Mouse (Mus musculus): ENCODE measurements around the gene Sphk1. TPM values are rescaled to one million over a fixed set of nuclear protein-coding genes. Genes with fewer than 3 reads are reported as not detected.

Gene Sphk1
- total RNA-seq, 2 experiments from 2014 or later: 0.36 to 1.7 TPM

DNA sequence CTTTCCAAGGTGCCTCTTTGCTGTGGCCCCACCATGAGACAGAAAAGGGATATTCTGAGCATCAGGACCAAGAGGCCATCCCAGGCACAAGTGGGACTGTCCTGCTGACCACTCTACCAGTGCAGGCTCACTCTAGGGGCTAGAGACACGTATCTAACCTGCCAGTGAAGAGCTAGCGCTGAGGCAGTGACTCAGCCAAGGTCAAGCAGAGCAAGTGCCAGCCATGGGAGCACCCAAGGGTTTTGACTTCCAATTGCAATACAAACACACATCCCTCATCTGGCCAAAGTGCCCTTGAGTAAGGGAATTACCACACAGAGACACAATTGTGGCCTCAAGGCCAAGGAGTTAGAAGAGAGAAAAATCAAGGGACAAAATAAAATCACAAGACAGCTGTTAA, 44.7 kb downstream of the Sphk1 start:
- intact Hi-C loops (cut with DNase I): no loop called here
- no peak overlapping the region for H3K4me3 ChIP-seq
- peak overlapping the region; percentile 2; the same call in 1 of the 2 replicates for H3K27ac ChIP-seq
- no peak for TF ChIP-seq CTCF (IDR thresholded peaks at IDR 0.05)
- DNase-seq: no peak

DNA sequence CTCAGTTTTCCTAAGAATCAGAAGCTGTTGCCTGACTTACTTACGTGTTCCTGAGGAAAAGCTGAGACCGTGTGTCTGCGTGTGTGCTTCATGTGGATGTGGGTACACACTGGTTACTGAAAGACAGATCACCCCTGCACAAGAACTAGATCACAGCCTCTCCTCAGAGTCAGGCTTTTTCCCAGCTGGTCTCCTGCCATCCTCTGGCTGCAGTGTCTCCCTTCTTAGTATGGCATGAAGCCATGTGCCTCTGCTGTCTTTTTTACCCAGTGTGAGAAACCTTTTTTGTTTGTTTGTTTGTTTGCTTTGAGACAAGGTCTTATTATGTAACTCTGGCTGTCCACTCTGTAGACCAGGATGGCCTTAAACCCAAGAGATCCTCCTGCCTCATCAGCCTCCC, 48.6 kb downstream of the Sphk1 start:
- peak; percentile 26 for DNase-seq
- Histone ChIP-seq H3K4me3 (no peak overlapping the region), H3K27ac (no peak overlapping the region)
- intact Hi-C loops (cut with DNase I): no loop called here
- TF ChIP-seq CTCF (IDR thresholded peaks at IDR 0.05): no peak

DNA sequence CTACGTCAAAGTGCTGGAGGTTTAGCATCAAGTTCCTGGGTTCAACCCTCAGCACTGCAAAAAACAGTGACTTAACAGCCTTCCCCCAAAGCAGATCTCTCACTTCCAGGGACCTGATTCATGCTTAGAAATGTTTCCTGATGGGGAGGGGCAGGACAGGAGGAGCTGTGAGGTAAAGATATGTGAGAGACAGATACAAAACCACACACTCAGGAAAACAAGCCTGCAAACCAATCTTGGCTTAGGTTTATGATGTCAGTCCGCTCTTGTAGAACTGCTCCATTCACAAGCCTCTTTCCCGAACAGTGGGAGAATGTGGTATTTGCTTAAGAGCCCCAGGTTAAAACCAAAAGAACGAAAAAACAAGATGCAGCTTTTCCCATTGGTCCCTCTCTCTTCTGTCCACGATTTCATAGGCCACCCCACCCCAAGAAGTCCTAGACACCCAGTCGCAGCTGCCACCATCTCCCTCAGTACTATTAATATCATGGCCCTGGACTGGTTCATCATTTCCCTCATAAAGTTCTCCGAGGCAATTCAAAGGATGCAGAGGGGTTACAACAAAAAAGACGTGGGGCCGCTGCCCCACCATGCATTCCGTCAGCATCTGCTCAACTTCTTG, 49.4 kb downstream of the Sphk1 start:
- DNase-seq: no peak
- TF ChIP-seq CTCF (IDR thresholded peaks at IDR 0.05): no peak
- Histone ChIP-seq H3K4me3 (peak overlapping the region; percentile 83), H3K27ac (peak overlapping the region; percentile 91; the same call in 1 of the 2 replicates)
- intact Hi-C loops (cut with DNase I): no loop called here

DNA sequence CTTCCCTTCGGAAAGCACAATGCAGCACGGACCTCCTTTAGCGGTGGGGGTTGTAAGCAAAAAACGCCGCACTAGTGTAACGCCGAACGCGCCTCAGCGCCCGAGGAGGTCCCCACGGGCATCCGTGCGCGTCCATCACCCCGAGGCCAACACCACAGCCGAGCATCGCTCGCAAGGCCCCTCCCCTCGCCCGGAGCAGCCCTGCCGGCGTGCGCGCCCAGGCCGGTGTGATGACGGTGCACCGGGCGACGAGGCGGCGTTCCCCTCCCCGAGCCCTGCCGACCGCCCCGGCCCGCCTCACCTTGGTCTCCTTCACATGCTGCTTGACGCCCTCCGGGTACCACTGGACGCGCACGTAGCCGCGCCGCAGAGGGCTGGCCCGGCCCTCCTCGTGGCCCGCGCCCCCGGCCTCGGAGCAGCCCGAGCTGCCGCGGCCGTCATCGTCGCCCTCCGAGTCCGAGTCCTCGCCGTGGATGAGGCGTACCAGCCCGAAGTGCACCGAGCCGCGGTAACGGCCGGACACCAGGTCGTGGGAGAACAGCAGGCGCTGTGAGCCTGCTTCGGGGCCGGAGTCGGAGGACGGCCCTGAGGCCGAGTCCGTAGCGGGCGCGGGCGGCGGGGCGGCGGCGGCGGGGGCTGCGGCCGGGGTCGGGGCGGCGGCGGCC, 50.1 kb downstream of the Sphk1 start:
- intact Hi-C loops (cut with DNase I): no loop called here
- DNase-seq: peak; percentile 75

DNA sequence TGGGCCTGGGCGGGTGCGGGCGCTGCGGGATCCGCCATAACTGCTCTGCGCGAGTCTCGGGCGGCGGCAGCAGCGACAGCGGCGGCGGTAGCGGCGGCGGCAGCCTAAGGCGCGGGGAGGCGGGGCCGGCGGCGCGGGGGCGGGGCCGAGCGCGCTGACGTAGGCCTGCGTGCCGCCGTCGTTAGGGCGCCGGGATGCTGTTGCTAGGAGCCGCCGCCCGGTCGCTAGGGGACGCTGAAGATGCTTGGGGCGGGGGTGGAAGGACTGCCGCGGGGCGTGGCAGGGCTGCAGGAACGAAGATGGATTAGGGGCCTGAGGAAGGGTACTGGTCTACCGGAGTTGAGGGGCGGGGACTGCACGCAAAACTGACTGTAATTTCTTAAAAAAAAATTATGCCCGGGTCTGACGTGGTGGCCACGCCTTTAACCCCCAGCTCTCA, 50.7 kb downstream of the Sphk1 start, which contains the start of gene Ube2o:
TSS of gene Ube2o (minus strand) at position 72 of the 439 bp plus-strand sequence.
- peak; percentile 94 for DNase-seq
- Histone ChIP-seq H3K4me3 (peak within 1 kb of the TSS; percentile 83), H3K27ac (peak within 1 kb of the TSS; percentile 91)
- intact Hi-C loops (cut with DNase I): no loop called here
- TF ChIP-seq CTCF (IDR thresholded peaks at IDR 0.05): peak; percentile 48

More for the DNA sequence above, 50.1 kb downstream of the Sphk1 start:
- peak overlapping the region; percentile 91 for H3K27ac ChIP-seq
- H3K4me3 ChIP-seq: peak overlapping the region; percentile 83
- no peak for TF ChIP-seq CTCF (IDR thresholded peaks at IDR 0.05)

DNA sequence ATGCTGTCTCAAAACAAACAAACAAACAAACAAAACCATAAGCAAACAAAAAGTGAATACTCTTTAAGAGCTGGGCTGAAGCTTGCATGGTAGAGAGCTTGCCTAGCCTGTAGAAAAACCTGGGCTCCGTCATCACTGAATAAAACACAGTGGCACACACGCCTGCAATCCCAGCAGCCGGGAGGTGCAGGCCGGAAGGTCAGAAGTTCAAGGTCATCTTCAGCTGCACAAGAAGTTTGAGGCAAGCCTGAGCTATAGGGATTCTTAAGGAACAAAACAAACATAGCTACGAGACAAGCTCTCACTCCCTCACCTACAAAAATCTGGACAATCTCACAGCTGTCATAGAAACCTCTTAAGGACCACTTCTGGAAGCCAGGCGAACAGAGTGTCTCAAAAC, 55.0 kb downstream of the Sphk1 start:
- DNase-seq: no peak
- H3K4me3 ChIP-seq: no peak overlapping the region
- no peak for TF ChIP-seq CTCF (IDR thresholded peaks at IDR 0.05)
- H3K27ac ChIP-seq: no peak overlapping the region
- intact Hi-C loops (cut with DNase I): loop anchor here (1.0 to 2.0 kb wide), 2 partner anchors 44 to 223 kb away; no protein-coding TSS in a partner anchor

Other genes with a start within 250 kb of the Sphk1 start
- gene Galr2, start 250.0 kb upstream of the Sphk1 start, total RNA-seq (2021): under 1 TPM in 1 of 2 experiments, not detected in 1; 0.33 TPM
- 100 to 1,000 TPM in 1 of 2 experiments, 10 to 100 TPM in 1; 74.1 to 106 TPM for gene Exoc7, start 223.7 kb upstream of the Sphk1 start, total RNA-seq (2021)
- under 1 TPM in 1 of 2 experiments, not detected in 1; 0.14 TPM for gene Foxj1, start 195.5 kb upstream of the Sphk1 start, total RNA-seq (2021)
- 10 to 100 TPM; 24.3 to 32.0 TPM for gene Rnf157, start 117.9 kb upstream of the Sphk1 start, total RNA-seq (2021)
- 10 to 100 TPM; 38.7 to 50.9 TPM for gene Ubald2, start 96.8 kb upstream of the Sphk1 start, total RNA-seq (2021)
- gene Qrich2, start 64.7 kb upstream of the Sphk1 start, total RNA-seq (2021): under 1 TPM in 1 of 2 experiments, not detected in 1; 0.06 TPM
- 10 to 100 TPM; 14.2 to 15.1 TPM for gene Prpsap1, start 36.7 kb upstream of the Sphk1 start, total RNA-seq (2021)
- gene Ube2o, start 50.5 kb downstream of the Sphk1 start, total RNA-seq (2021): 10 to 100 TPM; 19.4 to 22.9 TPM
- gene Aanat, start 55.5 kb downstream of the Sphk1 start, total RNA-seq (2021): not detected
- 10 to 100 TPM; 11.6 to 14.4 TPM for gene Rhbdf2, start 96.1 kb downstream of the Sphk1 start, total RNA-seq (2021)
- 1 to 10 TPM in 1 of 2 experiments, not detected in 1; 1.0 TPM for gene Prcd, start 122.6 kb downstream of the Sphk1 start, total RNA-seq (2021)
- gene Cygb, start 123.4 kb downstream of the Sphk1 start, total RNA-seq (2021): 10 to 100 TPM in 1 of 2 experiments, 1 to 10 TPM in 1; 9.6 to 14.7 TPM
- gene St6galnac1, start 244.6 kb downstream of the Sphk1 start, total RNA-seq (2021): not detected